Mouse (Mus musculus): ENCODE results near the gene Fip1l1. TPM values are rescaled to one million over a fixed set of nuclear protein-coding genes. Genes with fewer than 3 reads are reported as not detected.

Gene Fip1l1
- total and polyA plus RNA-seq, 3 experiments, result 40.4 to 113 (median 68.3) TPM

- Histone ChIP-seq H3K4me3 (ENCODE audit: control insufficient read depth in 1 of 2, insufficient read depth in 1 of 2, low read depth in 2 of 2, low read length in 2 of 2) (no peak overlapping the region), H3K27ac (ENCODE audit: control insufficient read depth, low read depth, low read length) (no peak overlapping the region)
Measured at GRCm38 (mm10) chr5:74648216-74648615, 113.0 kb downstream of the Fip1l1 start.

More at GRCm38 (mm10) chr5:74648216-74648615, 113.0 kb downstream of the Fip1l1 start:
- Histone ChIP-seq H3K4me1 (ENCODE audit: control insufficient read depth in 1 of 2, insufficient read depth in 2 of 2, low read length in 2 of 2) (no peaks in the 10 kb centered on the region), H3K9me3 (replicated peaks; ENCODE audit: insufficient read depth, low read length) (no peaks in the 10 kb centered on the region), H3K79me2 (ENCODE audit: control insufficient read depth, insufficient read depth, low read length, poor library complexity) (no peaks in the 10 kb centered on the region), H3K27me3 (ENCODE audit: control insufficient read depth in 1 of 2, insufficient read depth in 2 of 2, low read length in 2 of 2) (peaks cover 14 to 15% of the 10 kb centered on the region in 2 experiments), H3K9ac (ENCODE audit: control insufficient read depth, low read depth, low read length, poor library complexity, severe bottlenecking) (no peak overlapping the region), H3K36me3 (ENCODE audit: control insufficient read depth in 1 of 2, insufficient read depth in 2 of 2, low read length in 2 of 2) (no peaks in the 10 kb centered on the region)
- TF ChIP-seq RAD21 (IDR thresholded peaks at IDR 0.05; ENCODE audit: low read depth, low read length) (no peak), HCFC1 (IDR thresholded peaks at IDR 0.05; ENCODE audit: low read depth, low read length) (no peak), CTCF (IDR thresholded peaks at IDR 0.05 in 2 of 3, conservative IDR thresholded peaks at IDR 0.05 in 1 of 3; ENCODE audit: control insufficient read depth in 1 of 3, insufficient read depth in 1 of 3, low read depth in 2 of 3, low read length in 3 of 3, poor library complexity in 1 of 3, severe bottlenecking in 1 of 3) (no peak), ELF1 (IDR thresholded peaks at IDR 0.05; ENCODE audit: low read depth, low read length) (no peak), GABPA (IDR thresholded peaks at IDR 0.05; ENCODE audit: low read depth, low read length) (no peak), CHD2 (IDR thresholded peaks at IDR 0.05; ENCODE audit: low read length) (no peak), GATA1 (IDR thresholded peaks at IDR 0.05; ENCODE audit: low read depth, low read length) (no peak), POLR2A (IDR thresholded peaks at IDR 0.05; ENCODE audit: control insufficient read depth in 1 of 2, insufficient read depth in 1 of 2, low read depth in 1 of 2, low read length in 2 of 2, poor library complexity in 1 of 2) (no peak), POLR2AphosphoS2 (IDR thresholded peaks at IDR 0.05; ENCODE audit: low read length) (no peak), TAL1 (IDR thresholded peaks at IDR 0.05; ENCODE audit: low read length) (no peak), MYC (IDR thresholded peaks at IDR 0.05; ENCODE audit: low read depth, low read length) (no peak), ETS1 (IDR thresholded peaks at IDR 0.05; ENCODE audit: low read depth, low read length) (no peak), USF1 (IDR thresholded peaks at IDR 0.05; ENCODE audit: low read depth, low read length) (no peak), MAZ (IDR thresholded peaks at IDR 0.05; ENCODE audit: low read depth, low read length) (no peak), JUND (IDR thresholded peaks at IDR 0.05; ENCODE audit: low read depth, low read length) (no peak), SMC3 (IDR thresholded peaks at IDR 0.05; ENCODE audit: low read depth, low read length) (no peak)
- DNase-seq (ENCODE audit: low read depth, low spot score), result no peak

Other genes with a start within 250 kb of the Fip1l1 start
- gene Scfd2, start 3.7 kb upstream of the Fip1l1 start, total RNA-seq (2012; rRNA removed), result 18.8 and 19.3 TPM in 2 replicates
- gene Scfd2, start 3.7 kb upstream of the Fip1l1 start, polyA plus RNA-seq (2012; ENCODE audit: insufficient read depth in 1 of 2, insufficient read length in 2 of 2, low read depth in 1 of 2, low replicate concordance in 2 of 2, missing spikeins in 1 of 2), result 10 to 100 TPM in 1 of 2 experiments, not detected in 1; 20.3 TPM
- not detected in 2 replicates for gene Lnx1, start 167.5 kb downstream of the Fip1l1 start, total RNA-seq (2012; rRNA removed)
- gene Lnx1, start 167.5 kb downstream of the Fip1l1 start, polyA plus RNA-seq (2012; ENCODE audit: insufficient read depth in 1 of 2, insufficient read length in 2 of 2, low read depth in 1 of 2, low replicate concordance in 2 of 2, missing spikeins in 1 of 2), result under 1 TPM in 1 of 2 experiments, not detected in 1; 0.06 TPM

Measured in MEL (cell line).